Mouse (Mus musculus) hindbrain, embryonic 15.5 days (tissue): Measurements from ENCODE around the gene Wdr43. TPM values are rescaled to one million over a fixed set of nuclear protein-coding genes. Genes with fewer than 3 reads are reported as not detected.
"Not testable (repeated sequence)": the region's sequence is repeated elsewhere in the genome, so short reads cannot be mapped to it uniquely, and the experiment has no call there.

Source experiments
- ATAC-seq: fragments of 200-750 bp; cut with Nextera tagmentation; 2 replicates; pipeline ENCODE4 v1.8.0; 2017; ENCODE audit warnings: low read depth, moderate number of reproducible peaks, moderate TSS enrichment; ENCODE audit not compliant: low FRiP score
- H3K27ac ChIP-seq: fragments of 300-500 bp; sonication (generic); replicated peaks from 2 replicates; pipeline ENCODE4 v1.5.1; 2015; ENCODE audit warnings: mild to moderate bottlenecking, inconsistent platforms
- H3K27me3 ChIP-seq: fragments of 300-500 bp; sonication (generic); 2 replicates; pipeline ENCODE4 v1.6.1; 2015; ENCODE audit warnings: control low read depth, inconsistent platforms
- H3K36me3 ChIP-seq: fragments of 300-500 bp; sonication (generic); 2 replicates; pipeline ENCODE4 v1.6.1; 2015; ENCODE audit warnings: control low read depth, inconsistent platforms
- H3K4me1 ChIP-seq: fragments of 300-500 bp; sonication (generic); replicated peaks from 2 replicates; pipeline ENCODE4 v1.6.1; 2015; ENCODE audit warnings: control low read depth, inconsistent platforms
- H3K4me2 ChIP-seq: fragments of 300-500 bp; sonication (generic); 2 replicates; pipeline ENCODE4 v1.6.1; 2015; ENCODE audit warnings: moderate library complexity, mild to moderate bottlenecking, inconsistent platforms
- H3K4me3 ChIP-seq: fragments of 300-500 bp; sonication (generic); 2 replicates; pipeline ENCODE4 v1.5.1; 2015; ENCODE audit warnings: mild to moderate bottlenecking, inconsistent platforms
- H3K9ac ChIP-seq: fragments of 300-500 bp; sonication (generic); 2 replicates; pipeline ENCODE4 v1.6.1; 2015; ENCODE audit warnings: inconsistent platforms
- H3K9me3 ChIP-seq: fragments of 300-500 bp; sonication (generic); 2 replicates; pipeline ENCODE4 v1.6.1; 2016; ENCODE audit warnings: control low read depth, inconsistent platforms
- WGBS: fragments of 180-500 bp; shearing (Covaris S2); methylation state at CpG from one replicate; pipeline ENCODE4 v1.1.7; 2015; 5-methylcytosine and 5-hydroxymethylcytosine counted together
- polyA plus RNA-seq: library from polyadenylated mRNA; unstranded; fragments of >200 nt; fragmentation: Nextera tagmentation; extraction: Ambion mirVana; gene quantifications from 2 replicates; pipeline ENCODE4 v1.2.1, GENCODE M21; 2015

Gene Wdr43
- polyA plus RNA-seq, 1 experiment from 2014 or later: 45.4 TPM

- 91% methylated on average over 5 of the region's 5 CpGs for WGBS
- H3K4me3 ChIP-seq, H3K4me2 ChIP-seq, H3K4me1 ChIP-seq, H3K27me3 ChIP-seq, H3K9me3 ChIP-seq, H3K27ac ChIP-seq, ATAC-seq, H3K9ac ChIP-seq: not testable (repeated sequence)
- peaks cover 68% of the 10 kb centered on the region for H3K36me3 ChIP-seq
Observed at GRCm38 (mm10) chr17:71639056-71639455, 23.4 kb downstream of the Wdr43 start.

- Histone ChIP-seq H3K27ac (no peak overlapping the region), H3K9ac (no peak overlapping the region), H3K4me1 (no peaks in the 10 kb centered on the region), H3K4me2 (no peak overlapping the region), H3K27me3 (no peaks in the 10 kb centered on the region), H3K9me3 (no peaks in the 10 kb centered on the region), H3K4me3 (no peak overlapping the region), H3K36me3 (peaks cover 63% of the 10 kb centered on the region)
- ATAC-seq: no peak
- 89% methylated on average over 9 of the region's 9 CpGs for WGBS
Observed at GRCm38 (mm10) chr17:71640421-71641085, 24.9 kb downstream of the Wdr43 start.

DNA sequence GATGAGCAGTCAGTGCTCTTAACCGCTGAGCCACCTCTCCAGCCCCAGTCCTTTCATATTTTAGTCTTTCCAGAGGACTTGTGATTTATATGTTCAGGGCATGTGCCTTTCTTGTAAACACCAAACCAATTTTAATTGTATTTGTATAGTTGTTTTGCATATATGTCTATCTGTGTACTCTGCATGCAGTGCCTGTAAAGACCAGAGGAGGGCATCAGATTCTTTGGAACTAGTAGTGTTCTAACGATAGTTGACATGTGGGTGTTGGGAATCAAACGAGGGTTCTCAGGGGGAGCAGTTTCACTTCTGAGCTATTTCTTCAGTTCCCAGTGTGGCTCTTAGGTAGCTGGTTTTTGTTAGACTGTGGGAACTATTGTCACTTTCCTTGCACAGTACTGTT, 26.5 kb downstream of the Wdr43 start:
- Histone ChIP-seq H3K9me3 (no peaks in the 10 kb centered on the region), H3K4me2 (no peak overlapping the region), H3K4me3 (no peak overlapping the region), H3K36me3 (peaks cover 53% of the 10 kb centered on the region), H3K27ac (no peak overlapping the region), H3K27me3 (no peaks in the 10 kb centered on the region), H3K9ac (no peak overlapping the region), H3K4me1 (no peaks in the 10 kb centered on the region)
- WGBS: 88% methylated on average over 3 of the region's 3 CpGs
- ATAC-seq: no peak

GRCm38 (mm10) chr17:71650011-71650410, 34.3 kb downstream of the Wdr43 start:
- H3K4me2 ChIP-seq: no peak overlapping the region
- peaks cover 30% of the 10 kb centered on the region for H3K36me3 ChIP-seq
- no peaks in the 10 kb centered on the region for H3K4me1 ChIP-seq
- no peak overlapping the region for H3K4me3 ChIP-seq
- 91% methylated on average over 9 of the region's 9 CpGs for WGBS
- H3K27me3 ChIP-seq: no peaks in the 10 kb centered on the region
- no peak overlapping the region for H3K9ac ChIP-seq
- ATAC-seq: no peak
- H3K9me3 ChIP-seq: no peaks in the 10 kb centered on the region
- H3K27ac ChIP-seq: no peak overlapping the region

GRCm38 (mm10) chr17:71652495-71652894, 36.8 kb downstream of the Wdr43 start:
- Histone ChIP-seq H3K4me2 (no peak overlapping the region), H3K4me1 (no peaks in the 10 kb centered on the region), H3K27ac (no peak overlapping the region), H3K36me3 (peaks cover 29% of the 10 kb centered on the region), H3K4me3 (no peak overlapping the region), H3K9ac (no peak overlapping the region), H3K27me3 (no peaks in the 10 kb centered on the region), H3K9me3 (no peaks in the 10 kb centered on the region)
- WGBS: 92% methylated on average over 2 of the region's 2 CpGs
- no peak for ATAC-seq

GRCm38 (mm10) chr17:71652934-71653333, 37.2 kb downstream of the Wdr43 start:
- Histone ChIP-seq H3K4me3 (no peak overlapping the region), H3K9ac (no peak overlapping the region), H3K4me1 (no peaks in the 10 kb centered on the region), H3K27me3 (no peaks in the 10 kb centered on the region), H3K9me3 (no peaks in the 10 kb centered on the region), H3K36me3 (peaks cover 33% of the 10 kb centered on the region), H3K4me2 (no peak overlapping the region), H3K27ac (no peak overlapping the region)
- ATAC-seq: no peak
- 94% methylated on average over 5 of the region's 5 CpGs for WGBS

DNA sequence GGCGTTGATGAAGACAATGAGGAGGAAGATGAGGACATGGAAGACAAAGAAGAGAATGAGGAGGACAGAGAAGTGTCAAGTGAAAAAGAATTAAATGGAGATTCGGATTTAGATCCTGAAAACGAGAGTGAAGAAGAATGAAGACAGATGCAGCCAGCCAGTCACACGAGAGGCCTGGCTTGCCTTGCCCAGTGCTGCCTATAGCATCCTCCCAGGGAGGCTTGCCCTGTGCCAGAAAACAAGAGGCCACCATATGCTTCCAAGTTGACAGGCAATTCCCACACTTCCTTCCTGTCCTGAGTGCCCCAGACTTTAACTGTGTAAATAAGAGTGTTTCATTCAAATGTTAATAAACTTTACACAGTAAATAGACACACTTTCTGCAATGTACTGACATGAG, 41.8 kb downstream of the Wdr43 start:
- Histone ChIP-seq H3K9ac (no peak overlapping the region), H3K4me3 (no peak overlapping the region), H3K27me3 (no peaks in the 10 kb centered on the region), H3K4me1 (peaks cover 3% of the 10 kb centered on the region), H3K9me3 (no peaks in the 10 kb centered on the region), H3K36me3 (peaks cover 23% of the 10 kb centered on the region), H3K27ac (no peak overlapping the region), H3K4me2 (no peak overlapping the region)
- ATAC-seq: no peak
- WGBS: 78% methylated on average over 4 of the region's 4 CpGs

DNA sequence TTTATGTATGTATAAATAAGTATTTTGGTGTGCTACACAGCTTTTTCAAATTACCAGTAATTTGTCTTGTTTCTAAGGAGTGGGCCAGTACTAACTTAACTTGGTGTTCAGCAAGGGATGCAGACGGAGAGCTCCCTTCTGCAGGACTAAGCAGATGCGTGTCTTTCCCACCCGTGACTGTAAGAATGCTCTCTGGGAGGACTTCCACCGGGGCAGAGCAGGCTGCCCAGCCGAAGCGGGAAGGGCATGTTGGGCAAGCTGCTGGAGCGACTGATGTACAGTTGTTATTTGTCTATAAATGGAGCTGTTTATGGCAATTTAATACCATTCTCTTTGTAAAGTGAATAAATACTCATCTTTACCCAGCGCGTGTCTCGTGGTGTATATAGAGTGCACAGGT, 43.0 kb downstream of the Wdr43 start:
- WGBS: 91% methylated on average over 10 of the region's 10 CpGs
- Histone ChIP-seq H3K4me2 (no peak overlapping the region), H3K4me1 (peaks cover 9% of the 10 kb centered on the region), H3K27me3 (no peaks in the 10 kb centered on the region), H3K9me3 (no peaks in the 10 kb centered on the region), H3K4me3 (no peak overlapping the region), H3K9ac (no peak overlapping the region), H3K27ac (no peak overlapping the region), H3K36me3 (peaks cover 19% of the 10 kb centered on the region)
- no peak for ATAC-seq

GRCm38 (mm10) chr17:71660390-71660789, 44.7 kb downstream of the Wdr43 start:
- no peak overlapping the region for H3K27ac ChIP-seq
- 56% methylated on average over 1 of the region's 1 CpGs for WGBS
- no peaks in the 10 kb centered on the region for H3K27me3 ChIP-seq
- peaks cover 9% of the 10 kb centered on the region for H3K4me1 ChIP-seq
- H3K9me3 ChIP-seq: no peaks in the 10 kb centered on the region
- no peak for ATAC-seq
- H3K4me3 ChIP-seq: no peak overlapping the region
- H3K36me3 ChIP-seq: peaks cover 16% of the 10 kb centered on the region
- no peak overlapping the region for H3K9ac ChIP-seq
- H3K4me2 ChIP-seq: no peak overlapping the region

DNA sequence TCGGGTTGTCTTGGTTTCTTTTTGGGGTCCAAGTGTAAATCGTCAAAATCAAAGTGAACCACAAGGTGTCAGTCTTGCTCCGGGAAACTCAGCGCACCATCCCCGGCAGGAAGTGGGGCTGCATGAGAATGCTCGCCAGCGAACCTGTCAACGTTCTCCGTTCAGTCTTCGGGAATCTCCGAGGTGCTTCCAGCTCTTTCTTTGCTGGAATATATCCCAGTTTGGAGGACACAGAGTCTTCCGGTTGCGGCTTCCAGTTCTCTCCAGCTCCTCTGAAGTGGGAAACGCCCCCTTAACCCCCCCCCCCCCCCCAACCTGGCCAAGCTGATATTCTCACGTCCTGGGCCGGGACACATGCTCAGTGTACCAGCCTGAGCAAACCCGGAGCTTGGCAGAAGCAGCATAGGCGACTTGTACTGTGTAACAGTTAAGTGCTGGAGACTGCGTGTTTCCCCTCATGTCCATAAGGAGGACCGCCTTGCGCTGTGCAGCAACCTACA, 47.1 kb downstream of the Wdr43 start:
- Histone ChIP-seq H3K4me1 (peaks cover 9% of the 10 kb centered on the region), H3K9me3 (no peaks in the 10 kb centered on the region), H3K9ac (0 out of 2 replicates have a peak overlapping the region, but pooled peaks have one; percentile 5), H3K27me3 (no peaks in the 10 kb centered on the region), H3K36me3 (peaks cover 7% of the 10 kb centered on the region), H3K4me3 (peak overlapping the region; percentile 33), H3K27ac (no peak overlapping the region), H3K4me2 (peak overlapping the region; percentile 71)
- 11% methylated on average over 21 of the region's 21 CpGs for WGBS
- ATAC-seq: peak; percentile 89

DNA sequence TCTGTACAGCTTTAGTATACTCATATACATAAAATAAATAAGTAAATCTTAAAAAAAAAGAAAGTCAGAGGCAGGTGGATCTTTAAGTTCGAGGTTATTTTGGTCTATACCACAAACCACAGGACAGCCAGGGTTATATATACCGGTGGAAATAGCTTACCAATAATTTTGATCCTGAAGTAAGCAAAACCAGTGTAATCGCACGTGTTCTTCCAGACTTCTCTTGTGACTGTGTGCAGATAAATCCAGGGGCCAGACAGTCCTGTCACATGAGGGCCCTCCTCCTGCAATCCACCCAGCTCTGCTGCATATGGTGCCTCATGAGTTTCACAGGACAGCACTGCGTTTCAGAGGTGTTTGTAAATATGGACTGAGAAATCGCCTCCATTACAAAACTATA, 47.8 kb downstream of the Wdr43 start:
- Histone ChIP-seq H3K4me2 (no peak overlapping the region), H3K9me3 (no peaks in the 10 kb centered on the region), H3K9ac (no peak overlapping the region), H3K27ac (no peak overlapping the region), H3K4me1 (peaks cover 9% of the 10 kb centered on the region), H3K4me3 (no peak overlapping the region), H3K27me3 (no peaks in the 10 kb centered on the region), H3K36me3 (peaks cover 3% of the 10 kb centered on the region; the same call in 1 of the 2 replicates)
- WGBS: 89% methylated on average over 6 of the region's 6 CpGs
- no peak for ATAC-seq

GRCm38 (mm10) chr17:71664172-71664571, 48.5 kb downstream of the Wdr43 start:
- Histone ChIP-seq H3K4me3 (no peak overlapping the region), H3K27ac (no peak overlapping the region), H3K9me3 (no peaks in the 10 kb centered on the region), H3K4me1 (peaks cover 9% of the 10 kb centered on the region), H3K9ac (no peak overlapping the region), H3K36me3 (no peaks in the 10 kb centered on the region), H3K27me3 (no peaks in the 10 kb centered on the region), H3K4me2 (no peak overlapping the region)
- WGBS: 83% methylated on average over 1 of the region's 1 CpGs
- ATAC-seq: no peak

DNA sequence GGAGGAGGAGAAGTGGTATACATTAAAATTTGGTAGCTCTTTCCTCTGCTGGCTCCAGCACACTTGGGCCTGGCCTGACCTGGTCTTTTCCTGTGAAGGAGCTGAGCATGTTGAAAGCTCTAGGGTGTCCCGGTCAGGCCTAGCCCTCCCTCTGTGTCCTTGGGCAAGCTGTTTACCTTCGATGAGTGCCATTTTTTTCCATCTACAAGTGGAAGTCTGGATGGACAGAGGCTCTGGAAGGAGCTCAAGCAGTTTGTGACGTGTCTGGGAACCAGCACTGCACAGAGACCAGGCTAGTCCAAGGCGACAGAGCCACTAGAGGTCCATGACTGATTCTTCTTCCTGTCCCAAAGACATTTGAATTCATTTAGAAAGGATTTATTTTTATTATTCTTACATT, 49.5 kb downstream of the Wdr43 start:
- Histone ChIP-seq H3K4me1 (peaks cover 9% of the 10 kb centered on the region), H3K9ac (no peak overlapping the region), H3K27me3 (no peaks in the 10 kb centered on the region), H3K4me3 (no peak overlapping the region), H3K36me3 (no peaks in the 10 kb centered on the region), H3K4me2 (no peak overlapping the region), H3K27ac (no peak overlapping the region), H3K9me3 (no peaks in the 10 kb centered on the region)
- 87% methylated on average over 4 of the region's 4 CpGs for WGBS
- no peak for ATAC-seq
